Mouse (Mus musculus): Measurements from ENCODE around the gene Bcar1. TPM values are rescaled to one million over a fixed set of nuclear protein-coding genes. Genes with fewer than 3 reads are reported as not detected.
A peak's percentile ranks its signal among the peaks of the same experiment; 100 is the strongest.

The Bcar1 gene
- total and polyA plus RNA-seq, 3 experiments: 19.1 to 31.3 (median 21.1) TPM

- intact Hi-C loops (cut with DNase I): loop anchor here (2.0 kb wide), 1 partner anchor 33 kb away; no protein-coding TSS in a partner anchor
- H3K9ac ChIP-seq (ENCODE audit: low read depth, low read length): peak overlapping the region; percentile 63
- peak; percentile 84 to 86 for DNase-seq
- no peaks in the 10 kb centered on the region for H3K36me3 ChIP-seq (ENCODE audit: control insufficient read depth, insufficient read depth, low read length)
- H3K79me2 ChIP-seq (replicated peaks; ENCODE audit: control insufficient read depth, insufficient read depth, low read length): no peaks in the 10 kb centered on the region
- H3K27me3 ChIP-seq (ENCODE audit: control insufficient read depth, insufficient read depth, low read length): no peaks in the 10 kb centered on the region
- peak overlapping the region; percentile 54 for H3K4me3 ChIP-seq
- TF ChIP-seq EP300 (IDR thresholded peaks at IDR 0.05; ENCODE audit: insufficient read depth, low read depth, low read length) (no peak), POLR2A (IDR thresholded peaks at IDR 0.05; ENCODE audit: insufficient read depth, low read depth, low read length) (peak; percentile 36; the same call in 1 of the 2 replicates)
- WGBS: 3% methylated on average over 23 of the region's 23 CpGs
- peak overlapping the region; percentile 79 for H3K27ac ChIP-seq
- H3K4me1 ChIP-seq (ENCODE audit: control insufficient read depth, insufficient read depth, low read length): peaks cover 23% of the 10 kb centered on the region
These were observed 2.2 kb upstream of the Bcar1 start for GRCm38 (mm10) chr8:111745591-111746418.

GRCm38 (mm10) chr8:111745086-111745485 is 1.5 kb upstream of the Bcar1 start:
- Histone ChIP-seq H3K36me3 (ENCODE audit: control insufficient read depth, insufficient read depth, low read length) (no peaks in the 10 kb centered on the region), H3K9ac (ENCODE audit: low read depth, low read length) (no peak overlapping the region; the same call in 1 of the 2 replicates), H3K4me1 (ENCODE audit: control insufficient read depth, insufficient read depth, low read length) (peaks cover 30% of the 10 kb centered on the region), H3K79me2 (replicated peaks; ENCODE audit: control insufficient read depth, insufficient read depth, low read length) (no peaks in the 10 kb centered on the region), H3K27ac (peak overlapping the region; percentile 79), H3K27me3 (ENCODE audit: control insufficient read depth, insufficient read depth, low read length) (no peaks in the 10 kb centered on the region), H3K4me3 (no peak overlapping the region)
- no peak for DNase-seq
- no peak for TF ChIP-seq CTCF (IDR thresholded peaks at IDR 0.05)
- TF ChIP-seq POLR2A (IDR thresholded peaks at IDR 0.05; ENCODE audit: insufficient read depth, low read depth, low read length): no peak
- TF ChIP-seq EP300 (IDR thresholded peaks at IDR 0.05; ENCODE audit: insufficient read depth, low read depth, low read length): no peak
- 63% methylated on average over 5 of the region's 5 CpGs for WGBS
- intact Hi-C loops (cut with DNase I): no loop called here

GRCm38 (mm10) chr8:111743101-111743791 is 363 bp downstream of the Bcar1 start:
- Histone ChIP-seq H3K9ac (ENCODE audit: low read depth, low read length) (peak overlapping the region; percentile 87), H3K4me1 (ENCODE audit: control insufficient read depth, insufficient read depth, low read length) (peaks cover 43% of the 10 kb centered on the region), H3K27me3 (ENCODE audit: control insufficient read depth, insufficient read depth, low read length) (no peaks in the 10 kb centered on the region), H3K79me2 (replicated peaks; ENCODE audit: control insufficient read depth, insufficient read depth, low read length) (no peaks in the 10 kb centered on the region), H3K4me3 (peak overlapping the region; percentile 88), H3K36me3 (ENCODE audit: control insufficient read depth, insufficient read depth, low read length) (no peaks in the 10 kb centered on the region), H3K27ac (peak overlapping the region; percentile 96)
- TF ChIP-seq CTCF (IDR thresholded peaks at IDR 0.05) (peak; percentile 14; the same call in 1 of the 2 replicates), EP300 (IDR thresholded peaks at IDR 0.05; ENCODE audit: insufficient read depth, low read depth, low read length) (no peak)
- DNase-seq: peak; percentile 32 to 59
- under 1% methylated on average over 43 of the region's 44 CpGs for WGBS
- intact Hi-C loops (cut with DNase I): loop anchor here (2.0 kb wide), 1 partner anchor 44 kb away; no protein-coding TSS in a partner anchor

GRCm38 (mm10) chr8:111742261-111743037 is 1.2 kb downstream of the Bcar1 start:
- Histone ChIP-seq H3K79me2 (replicated peaks; ENCODE audit: control insufficient read depth, insufficient read depth, low read length) (no peaks in the 10 kb centered on the region), H3K4me1 (ENCODE audit: control insufficient read depth, insufficient read depth, low read length) (peaks cover 43% of the 10 kb centered on the region), H3K9ac (ENCODE audit: low read depth, low read length) (peak overlapping the region; percentile 87), H3K4me3 (peak overlapping the region; percentile 88), H3K27me3 (ENCODE audit: control insufficient read depth, insufficient read depth, low read length) (no peaks in the 10 kb centered on the region), H3K27ac (peak overlapping the region; percentile 96), H3K36me3 (ENCODE audit: control insufficient read depth, insufficient read depth, low read length) (no peaks in the 10 kb centered on the region)
- TF ChIP-seq POLR2A (IDR thresholded peaks at IDR 0.05; ENCODE audit: insufficient read depth, low read depth, low read length) (no peak), EP300 (IDR thresholded peaks at IDR 0.05; ENCODE audit: insufficient read depth, low read depth, low read length) (no peak), CTCF (IDR thresholded peaks at IDR 0.05) (no peak)
- intact Hi-C loops (cut with DNase I): loop anchor here (2.0 kb wide), 1 partner anchor 44 kb away; no protein-coding TSS in a partner anchor
- 14% methylated on average over 11 of the region's 11 CpGs for WGBS
- peak; percentile 50 to 52 for DNase-seq

GRCm38 (mm10) chr8:111741556-111741955 is 2.1 kb downstream of the Bcar1 start:
- intact Hi-C loops (cut with DNase I): no loop called here
- H3K4me3 ChIP-seq: peak overlapping the region; percentile 88; the same call in 1 of the 2 replicates

More at GRCm38 (mm10) chr8:111741556-111741955, 2.1 kb downstream of the Bcar1 start:
- peak in 1 of 2 experiments; percentile 30 for DNase-seq
- peak overlapping the region; percentile 96 for H3K27ac ChIP-seq
- peaks cover 44% of the 10 kb centered on the region for H3K4me1 ChIP-seq (ENCODE audit: control insufficient read depth, insufficient read depth, low read length)
- no peak overlapping the region for H3K9ac ChIP-seq (ENCODE audit: low read depth, low read length)
- peaks cover 2% of the 10 kb centered on the region; the same call in 1 of the 2 replicates for H3K79me2 ChIP-seq (replicated peaks; ENCODE audit: control insufficient read depth, insufficient read depth, low read length)
- no peaks in the 10 kb centered on the region for H3K27me3 ChIP-seq (ENCODE audit: control insufficient read depth, insufficient read depth, low read length)
- no peak for TF ChIP-seq EP300 (IDR thresholded peaks at IDR 0.05; ENCODE audit: insufficient read depth, low read depth, low read length)
- TF ChIP-seq POLR2A (IDR thresholded peaks at IDR 0.05; ENCODE audit: insufficient read depth, low read depth, low read length): no peak
- TF ChIP-seq CTCF (IDR thresholded peaks at IDR 0.05): no peak
- no peaks in the 10 kb centered on the region for H3K36me3 ChIP-seq (ENCODE audit: control insufficient read depth, insufficient read depth, low read length)
- 30% methylated on average over 6 of the region's 6 CpGs for WGBS
